ENCODE assay signal across 15 mouse cellular contexts in the genomic region with DNA sequence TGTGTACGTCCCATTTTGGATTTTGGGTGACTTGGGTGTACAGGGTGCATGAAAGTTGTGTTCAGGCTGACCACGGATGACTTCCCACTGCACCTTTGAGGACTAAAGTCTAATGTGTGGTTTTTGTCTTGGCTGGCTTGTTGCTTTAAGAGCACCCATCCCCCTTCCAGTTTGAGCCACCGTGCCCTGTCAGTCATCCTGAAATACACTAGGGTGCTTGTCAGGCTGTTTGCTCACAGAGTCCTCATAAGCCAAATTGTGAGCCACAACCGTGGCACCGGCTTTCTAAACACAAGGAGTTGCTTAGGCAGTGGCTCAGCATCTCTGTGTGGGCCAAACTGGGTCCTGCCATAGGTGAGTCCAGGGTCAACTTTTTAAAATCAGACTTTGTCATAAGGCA. TPM values are rescaled to one million over a fixed set of nuclear protein-coding genes. Genes with fewer than 3 reads are reported as not detected.
DNase-seq lines count a peak whose midpoint lies in the region; ATAC-seq lines count a peak whose summit lies in the region.
"Had no signal": no experiment of that assay in that cellular context is flagged by ENCODE, and none has a peak within 500 bp of the region (broad histone marks: within the 10 kb centered on the region; RNA-seq: fewer than 3 reads in every experiment).

No protein-coding gene starts in this region.

- H3K27me3 ChIP-seq in heart, embryonic 13.5 days (replicated peaks): no peaks in the 10 kb centered on the region
- H3K27me3 ChIP-seq: forebrain, embryonic 12.5 days had no signal

- peak overlapping the region; percentile 53 for H3K4me2 ChIP-seq in heart, embryonic 13.5 days
- H3K4me2 ChIP-seq: forebrain, embryonic 12.5 days had no signal

- 0 out of 2 replicates have a peak, but pooled peaks cover 5% of the 10 kb centered on the region for H3K36me3 ChIP-seq in heart, embryonic 13.5 days
- H3K36me3 ChIP-seq: forebrain, embryonic 12.5 days had no signal

- peak; percentile 5 for DNase-seq in cerebellum, adult 11-12 months
- no peak for DNase-seq in cerebellum, postnatal 4 days (ENCODE audit: low spot score in 2 of 2)
- peak; percentile 10 for DNase-seq in left cerebral cortex, postnatal 4 days
- no peak for DNase-seq in left cerebral cortex, adult 11 months (ENCODE audit: low spot score)
- no peak for DNase-seq in MN1 (ENCODE audit: low spot score)
- DNase-seq in thymus, postnatal 25 days: no peak
- DNase-seq: lung, adult 2 months had no signal

- 38% methylated on average over 5 of the region's 5 CpGs for WGBS in heart, embryonic 13.5 days

- intact Hi-C loops in left cerebral cortex, postnatal 4 days (cut with DNase I): no loop called here

- ATAC-seq in heart, embryonic 13.5 days (ENCODE audit: extremely low read depth, insufficient number of reproducible peaks, low FRiP score, low TSS enrichment): no peak
- ATAC-seq in megakaryocyte-erythroid progenitor cell, adult 5-6 weeks (replicated peaks; ENCODE audit: low FRiP score, low TSS enrichment, poor library complexity, severe bottlenecking): no peak
- ATAC-seq: activated CD4-positive, CD25-positive, alpha-beta regulatory T cell, adult 4 months; intestine, postnatal 0 days had no signal

- H3K9ac ChIP-seq in heart, embryonic 13.5 days: peak overlapping the region; percentile 33
- H3K9ac ChIP-seq: forebrain, embryonic 12.5 days had no signal

- H3K4me3 ChIP-seq in heart, embryonic 13.5 days: peak overlapping the region; percentile 23
- H3K4me3 ChIP-seq: forebrain, embryonic 12.5 days had no signal

- peaks cover 79% of the 10 kb centered on the region for H3K4me1 ChIP-seq in heart, embryonic 13.5 days
- H3K4me1 ChIP-seq: forebrain, embryonic 12.5 days had no signal

- no peaks in the 10 kb centered on the region for H3K9me3 ChIP-seq in heart, embryonic 13.5 days
- H3K9me3 ChIP-seq: forebrain, embryonic 12.5 days had no signal

- H3K27ac ChIP-seq in heart, embryonic 13.5 days (replicated peaks): peak overlapping the region; percentile 65
- H3K27ac ChIP-seq: forebrain, embryonic 12.5 days had no signal

RNA-seq across cellular contexts. Expression of a gene that starts 50.2 kb away (rescaled TPM):
- total RNA-seq in left cerebral cortex, postnatal 4 days (2021): under 1 TPM; 0.66 to 0.90 TPM
- 18.5 and 21.8 TPM in 2 replicates for polyA plus RNA-seq in heart, embryonic 13.5 days (2015; fragmentation: Nextera tagmentation; extraction: Ambion mirVana)
- total RNA-seq in megakaryocyte-erythroid progenitor cell, adult 5-6 weeks (2014; fragmentation: Nextera tagmentation): not detected in 2 replicates
- total RNA-seq in megakaryocyte-erythroid progenitor cell, adult 5-6 weeks (2017): not detected in 2 replicates
- total RNA-seq: ES-E14 had no signal

RNA-seq across cellular contexts. Expression of a gene that starts 58.5 kb away (rescaled TPM):
- total RNA-seq in left cerebral cortex, postnatal 4 days (2021): not detected
- not detected in 2 replicates for polyA plus RNA-seq in heart, embryonic 13.5 days (2015; fragmentation: Nextera tagmentation; extraction: Ambion mirVana)
- not detected in 2 replicates for total RNA-seq in megakaryocyte-erythroid progenitor cell, adult 5-6 weeks (2014; fragmentation: Nextera tagmentation)
- total RNA-seq in megakaryocyte-erythroid progenitor cell, adult 5-6 weeks (2017): not detected in 2 replicates
- polyA plus RNA-seq: activated CD4-positive, CD25-positive, alpha-beta regulatory T cell, adult 4 months; forebrain, embryonic 12.5 days; gonadal fat pad, adult 2 months; intestine, postnatal 0 days; large intestine, adult 2 months; lung, adult 2 months had no signal

Comparison
In these comparisons a context has a peak if more than half of its experiments do, and no peak if none do; other contexts are left out.
1. DNase-seq: peak in cerebellum, adult 11-12 months (single experiment) and left cerebral cortex, postnatal 4 days (single experiment); none in cerebellum, postnatal 4 days (0 of 2), left cerebral cortex, adult 11 months (single experiment), MN1 (single experiment) and thymus, postnatal 25 days (single experiment).